Mouse (Mus musculus) small intestine, adult 2 months (tissue): ENCODE results near the gene Glis2. TPM values are rescaled to one million over a fixed set of nuclear protein-coding genes. Genes with fewer than 3 reads are reported as not detected.

Source experiments
- H3K27ac ChIP-seq: fragments of 200-500 bp; 2 replicates; pipeline ENCODE4 v1.5.1; 2012; ENCODE audit warnings: low read depth, low read length, control low read depth, inconsistent platforms; ENCODE audit not compliant: insufficient read depth
- H3K27me3 ChIP-seq: fragments of 200-500 bp; 2 replicates; pipeline ENCODE4 v1.6.1; 2012; ENCODE audit warnings: mild to moderate bottlenecking, moderate library complexity, low read length, inconsistent platforms; ENCODE audit not compliant: control insufficient read depth, insufficient read depth
- H3K36me3 ChIP-seq: fragments of 200-500 bp; 2 replicates; pipeline ENCODE4 v1.6.1; 2012; ENCODE audit warnings: mild to moderate bottlenecking, low read length, control low read depth, inconsistent platforms; ENCODE audit not compliant: control insufficient read depth, insufficient read depth
- H3K4me1 ChIP-seq: fragments of 200-500 bp; 2 replicates; pipeline ENCODE4 v1.6.1; 2012; ENCODE audit warnings: low read length, inconsistent platforms, mixed read lengths; ENCODE audit not compliant: control insufficient read depth, insufficient read depth, insufficient read length
- H3K4me3 ChIP-seq: fragments of 200-500 bp; 2 replicates; pipeline ENCODE4 v1.5.1; 2012; ENCODE audit warnings: low read depth, mild to moderate bottlenecking, control low read depth, inconsistent platforms, low read length, moderate library complexity
- CTCF ChIP-seq: fragments of 200-500 bp; IDR thresholded peaks from 2 replicates; pipeline ENCODE4 v1.5.1; 2012; ENCODE audit warnings: low read depth, mild to moderate bottlenecking, control low read depth, inconsistent platforms, low read length, moderate library complexity, mixed read lengths; ENCODE audit not compliant: insufficient replicate concordance, insufficient read length; ENCODE audit errors: extremely low read depth
- POLR2A ChIP-seq: fragments of 200-500 bp; IDR thresholded peaks from 2 replicates; pipeline ENCODE4 v1.6.1; 2012; ENCODE audit warnings: low read depth, mild to moderate bottlenecking, control low read depth, inconsistent platforms, low read length, moderate library complexity
- WGBS: fragments of 180-500 bp; shearing (Covaris S2); methylation state at CpG from one replicate; pipeline ENCODE4 v1.1.7; 2018; 5-methylcytosine and 5-hydroxymethylcytosine counted together
- polyA plus RNA-seq: library from polyadenylated mRNA; depleted of rRNA; stranded (reverse); fragments of >200 nt; gene quantifications from 2 replicates; pipeline ENCODE4 v1.2.3, GENCODE M21; 2012

Gene Glis2
- polyA plus RNA-seq, 1 experiment: 10.1 TPM

- Histone ChIP-seq H3K36me3 (peaks cover 3% of the 10 kb centered on the region; the same call in 1 of the 2 replicates), H3K27me3 (no peaks in the 10 kb centered on the region), H3K27ac (no peak overlapping the region), H3K4me1 (peaks cover 15% of the 10 kb centered on the region), H3K4me3 (no peak overlapping the region)
- TF ChIP-seq POLR2A (no peak), CTCF (no peak)
- WGBS: 52% methylated on average over 6 of the region's 6 CpGs
These were observed 41.5 kb upstream of the Glis2 start for GRCm38 (mm10) chr16:4552829-4553550.

DNA sequence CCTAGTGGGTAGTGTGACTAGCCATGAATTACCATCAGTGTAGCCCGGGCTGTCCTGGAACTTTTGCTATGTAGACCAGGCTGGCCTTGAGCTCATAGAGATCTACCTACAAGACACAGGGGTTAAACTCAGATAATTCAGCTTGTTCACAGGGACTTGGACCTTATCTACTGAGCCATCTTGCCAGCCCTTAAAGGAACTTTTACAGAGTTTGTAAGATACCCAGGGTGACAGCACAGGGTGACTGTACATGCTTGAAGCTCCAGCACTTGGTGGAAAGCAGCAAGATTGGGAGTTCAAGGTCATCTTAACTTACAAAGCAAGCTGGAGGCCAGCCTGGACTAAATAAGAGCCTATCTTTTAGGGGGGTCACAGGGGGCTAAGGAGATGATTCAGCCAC, 39.0 kb upstream of the Glis2 start:
- peaks cover 11% of the 10 kb centered on the region for H3K4me1 ChIP-seq
- H3K27ac ChIP-seq: no peak overlapping the region
- 91% methylated on average over 1 of the region's 1 CpGs for WGBS

GRCm38 (mm10) chr16:4557085-4557484, 37.4 kb upstream of the Glis2 start:
- Histone ChIP-seq H3K27me3 (no peaks in the 10 kb centered on the region), H3K36me3 (no peaks in the 10 kb centered on the region), H3K4me3 (peak overlapping the region; percentile 37; the same call in 1 of the 2 replicates), H3K27ac (peak overlapping the region; percentile 98), H3K4me1 (peaks cover 9% of the 10 kb centered on the region)
- 15% methylated on average over 1 of the region's 1 CpGs for WGBS
- TF ChIP-seq POLR2A (peak; percentile 22; the same call in 1 of the 2 replicates), CTCF (no peak)

More for the DNA sequence above, 39.0 kb upstream of the Glis2 start:
- H3K27me3 ChIP-seq: no peaks in the 10 kb centered on the region
- H3K4me3 ChIP-seq: no peak overlapping the region
- H3K36me3 ChIP-seq: peaks cover 3% of the 10 kb centered on the region; the same call in 1 of the 2 replicates
- TF ChIP-seq POLR2A (no peak), CTCF (no peak)

- TF ChIP-seq POLR2A (peak; percentile 48; the same call in 1 of the 2 replicates), CTCF (no peak)
- Histone ChIP-seq H3K4me1 (peaks cover 7% of the 10 kb centered on the region), H3K27ac (peak overlapping the region; percentile 98), H3K4me3 (peak overlapping the region; percentile 82), H3K27me3 (no peaks in the 10 kb centered on the region), H3K36me3 (no peaks in the 10 kb centered on the region)
- WGBS: under 1% methylated on average over 19 of the region's 19 CpGs
These were observed 36.6 kb upstream of the Glis2 start for GRCm38 (mm10) chr16:4557949-4558348.

DNA sequence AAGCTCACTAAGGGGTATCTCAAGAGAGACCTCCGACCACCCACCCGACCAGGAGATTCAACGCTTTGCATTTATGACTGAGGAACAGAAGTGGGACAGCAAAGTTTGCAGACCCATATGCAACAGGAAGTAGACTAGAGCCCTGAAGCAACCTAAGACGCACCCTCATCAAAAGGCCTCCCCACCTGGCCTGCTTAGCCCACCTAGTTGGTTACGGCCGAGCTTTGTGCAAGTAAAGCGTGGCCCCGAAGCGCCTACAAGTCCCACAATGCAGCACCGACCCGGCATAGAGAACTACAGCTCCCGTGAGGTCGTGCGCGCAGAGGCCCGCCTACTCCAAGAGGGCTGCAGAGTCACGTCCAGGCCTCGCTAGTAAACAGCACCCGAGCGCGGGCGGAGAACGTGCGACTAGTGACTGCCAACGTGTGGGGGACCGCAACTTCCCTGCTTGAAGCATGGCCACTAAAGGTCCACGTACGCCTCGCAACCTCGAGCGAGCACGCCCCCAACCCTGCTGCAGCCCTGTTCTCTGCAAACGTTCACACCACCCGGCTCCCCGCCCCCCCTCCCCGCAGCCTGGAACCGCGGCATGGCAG, 36.0 kb upstream of the Glis2 start:
- H3K4me1 ChIP-seq: peaks cover 7% of the 10 kb centered on the region
- H3K4me3 ChIP-seq: peak overlapping the region; percentile 82
- H3K36me3 ChIP-seq: no peaks in the 10 kb centered on the region
- WGBS: under 1% methylated on average over 38 of the region's 38 CpGs
- peak overlapping the region; percentile 98 for H3K27ac ChIP-seq
- no peaks in the 10 kb centered on the region for H3K27me3 ChIP-seq
- TF ChIP-seq POLR2A (peak; percentile 71; the same call in 1 of the 2 replicates), CTCF (no peak)

- Histone ChIP-seq H3K27ac (peak overlapping the region; percentile 69), H3K27me3 (no peaks in the 10 kb centered on the region), H3K4me1 (peaks cover 7% of the 10 kb centered on the region), H3K36me3 (no peaks in the 10 kb centered on the region), H3K4me3 (peak overlapping the region; percentile 82)
- under 1% methylated on average over 43 of the region's 43 CpGs for WGBS
- 0 out of 2 replicates have a peak, but pooled peaks have one; percentile 1 for TF ChIP-seq CTCF
- TF ChIP-seq POLR2A: no peak
These were observed 35.4 kb upstream of the Glis2 start for GRCm38 (mm10) chr16:4558980-4559631.
